Mouse (Mus musculus): ENCODE measurements at regions not wholly inside any gene's neighbourhood (a gene's known extent, or its start where the extent isn't known, plus 50 kb on each side); places are given as distances from the start of the nearest gene placed in this dataset.
"Not testable (repeated sequence)": the region's sequence is repeated elsewhere in the genome, so short reads cannot be mapped to it uniquely, and the experiment has no call there.

DNA sequence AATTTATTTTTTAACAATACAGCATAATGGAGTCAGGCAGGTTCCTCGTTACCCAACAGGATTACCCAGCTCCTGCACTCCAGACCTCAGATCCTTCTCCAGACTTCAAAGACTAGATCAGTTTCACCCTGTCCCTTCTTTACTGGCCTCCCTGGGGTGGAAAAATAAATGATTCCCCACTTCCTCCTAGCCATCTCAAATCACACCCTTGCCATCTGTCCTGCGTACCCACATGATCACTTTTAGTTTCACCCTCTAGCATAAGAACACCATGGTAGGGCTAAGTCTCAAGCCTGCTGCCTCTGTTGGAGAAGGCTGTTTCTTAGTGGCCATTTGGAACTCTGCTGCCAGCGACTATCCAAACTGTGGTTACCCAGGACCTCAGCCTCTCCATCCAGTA, 222.0 kb downstream of the Plxna1 start:
- DNase-seq (ENCODE audit: low spot score in 2 of 2): no peak

- DNase-seq (ENCODE audit: low spot score in 2 of 2): no peak
Measured at GRCm38 (mm10) chr6:89153027-89153662, 209.3 kb downstream of the Plxna1 start.

GRCm38 (mm10) chr6:89157501-89157900, 204.9 kb downstream of the Plxna1 start:
- no peak for DNase-seq (ENCODE audit: low spot score in 2 of 2)

DNA sequence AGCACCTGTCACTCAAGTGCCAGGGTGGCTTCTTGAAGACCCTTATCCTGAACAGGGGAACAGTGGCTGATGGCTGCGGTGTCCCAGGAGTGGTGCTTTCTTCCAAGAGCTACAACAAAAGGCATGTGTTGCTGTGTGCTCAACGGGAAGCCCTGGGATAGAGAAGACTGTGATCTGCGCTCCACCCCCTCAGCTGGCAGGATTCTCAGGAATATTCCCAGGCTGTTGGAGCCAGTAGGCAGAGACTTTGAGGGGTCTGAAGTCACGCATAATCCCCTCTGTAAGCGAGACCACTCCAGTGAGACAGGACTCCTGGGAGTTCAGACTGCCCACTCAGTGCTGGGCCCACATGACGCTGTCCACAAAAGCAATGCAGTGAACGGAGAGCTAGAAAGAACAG, 202.4 kb downstream of the Plxna1 start:
- DNase-seq (ENCODE audit: low spot score in 2 of 2): peak in 1 of 2 experiments; percentile 12

DNA sequence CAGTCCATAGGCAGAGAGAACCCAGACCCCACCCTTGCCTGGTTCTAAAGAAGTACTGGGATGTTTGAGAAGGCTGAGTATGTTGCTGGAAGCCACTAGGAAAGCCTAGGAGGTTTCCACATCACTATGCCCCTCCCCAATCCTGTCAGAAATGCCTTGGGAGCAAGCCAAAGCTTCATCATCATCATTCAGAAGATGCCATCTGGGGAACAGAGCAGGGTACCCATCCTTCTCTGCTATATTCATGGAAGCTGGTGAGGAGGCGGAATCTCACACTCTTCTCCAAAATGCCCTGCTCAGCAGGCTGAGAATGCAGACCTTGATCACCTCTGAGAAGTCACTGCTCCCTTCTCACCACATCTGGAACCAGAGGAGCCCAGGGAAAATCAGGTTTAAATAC, 200.7 kb downstream of the Plxna1 start:
- peak in 1 of 2 experiments; percentile 10 for DNase-seq (ENCODE audit: low spot score in 2 of 2)

- DNase-seq (ENCODE audit: low spot score in 2 of 2): no peak
Measured at GRCm38 (mm10) chr6:89169520-89169919, 192.9 kb downstream of the Plxna1 start.

- DNase-seq (ENCODE audit: low spot score in 2 of 2): not testable (repeated sequence)
Measured at GRCm38 (mm10) chr6:89184920-89185319, 177.5 kb downstream of the Plxna1 start.

- DNase-seq (ENCODE audit: low spot score in 2 of 2): not testable (repeated sequence)
Measured at GRCm38 (mm10) chr6:89200514-89201284, 161.7 kb downstream of the Plxna1 start.

DNA sequence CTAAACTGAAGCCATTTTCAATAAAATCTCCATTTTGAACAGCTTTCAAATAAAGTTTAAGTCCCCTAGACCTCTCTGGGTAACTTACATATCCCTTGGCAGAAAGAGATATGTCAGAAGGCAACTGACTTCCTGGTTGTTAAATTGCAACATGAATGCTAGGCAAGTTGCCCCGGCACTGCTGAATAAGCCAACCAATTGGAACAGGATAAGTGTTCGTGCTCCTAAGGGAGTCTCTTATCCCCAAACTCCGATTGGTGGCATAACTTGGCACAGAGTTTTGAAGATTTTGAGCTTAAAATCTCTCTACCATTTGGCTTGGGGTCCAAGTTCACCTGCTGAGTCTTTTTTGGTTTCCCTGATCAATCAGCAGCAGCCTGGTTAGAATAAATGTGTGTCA, 147.4 kb downstream of the Plxna1 start:
- DNase-seq (ENCODE audit: low spot score in 2 of 2): no peak

DNA sequence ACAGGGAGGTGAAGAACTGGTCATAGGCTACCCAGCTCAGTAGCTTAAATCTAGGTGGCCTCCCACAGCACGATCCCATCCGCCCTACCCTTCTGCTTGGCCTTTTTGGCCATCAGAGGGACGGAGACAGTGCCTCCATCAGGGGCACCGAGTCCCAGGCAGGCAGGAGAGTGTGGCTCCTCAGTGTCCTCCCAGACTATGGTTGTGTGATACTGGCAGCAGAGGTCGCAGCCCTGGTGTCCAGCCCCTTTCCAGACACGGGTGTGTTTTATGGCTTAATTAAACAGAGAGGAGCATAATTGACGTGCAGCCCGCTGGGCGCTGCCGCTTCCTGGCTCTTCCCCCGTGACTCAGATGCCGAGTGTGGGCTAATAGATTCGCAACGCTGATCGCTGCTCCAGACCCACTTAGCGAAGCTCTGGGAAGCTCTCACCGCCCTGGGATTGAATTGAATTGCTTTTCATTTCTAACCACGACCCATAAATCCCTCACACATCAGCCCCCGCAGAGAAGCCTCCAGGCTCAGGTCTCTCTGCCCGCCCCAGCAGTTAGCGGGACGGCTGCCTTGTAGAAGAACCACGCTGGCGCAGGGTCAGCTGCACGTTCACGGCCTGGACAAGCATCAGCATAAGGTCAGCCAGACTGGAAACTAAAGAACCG, 126.9 kb downstream of the Plxna1 start:
- DNase-seq (ENCODE audit: low spot score in 2 of 2): no peak

- no peak for DNase-seq (ENCODE audit: low spot score in 2 of 2)
Measured at GRCm38 (mm10) chr6:89236226-89236625, 126.2 kb downstream of the Plxna1 start.

- DNase-seq (ENCODE audit: low spot score in 2 of 2): peak in 1 of 2 experiments; percentile 57
Measured at GRCm38 (mm10) chr6:89236892-89237646, 125.4 kb downstream of the Plxna1 start.

- peak; percentile 49 to 65 for DNase-seq (ENCODE audit: low spot score in 2 of 2)
Measured at GRCm38 (mm10) chr6:89238871-89239270, 123.5 kb downstream of the Plxna1 start.

GRCm38 (mm10) chr6:89239511-89239910, 122.9 kb downstream of the Plxna1 start:
- no peak for DNase-seq (ENCODE audit: low spot score in 2 of 2)

DNA sequence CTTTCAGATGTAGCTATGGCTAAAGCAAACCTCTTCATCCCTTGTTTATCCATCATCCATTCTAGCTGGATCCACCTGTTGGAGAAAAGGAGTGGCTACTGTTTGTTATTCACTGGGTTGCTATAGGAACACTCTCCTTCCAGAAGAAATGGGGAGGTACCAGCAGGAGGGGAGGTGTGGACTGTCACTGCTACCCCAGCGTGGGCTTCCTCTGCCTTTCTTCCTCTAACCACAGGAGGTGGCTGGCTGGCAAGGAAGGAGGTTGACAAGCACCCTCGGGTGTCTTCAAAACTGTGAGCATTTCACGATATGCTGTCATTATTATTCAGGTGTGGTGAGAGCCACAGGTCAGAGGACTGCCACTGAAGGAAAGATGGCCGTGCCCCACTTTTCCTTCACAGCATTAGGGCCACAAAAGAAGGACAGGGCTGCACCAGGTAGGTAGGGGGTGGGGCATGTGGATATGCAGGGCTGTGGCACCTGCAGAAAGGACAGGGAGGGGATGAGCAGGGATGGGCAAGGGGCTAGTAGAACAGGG, 122.2 kb downstream of the Plxna1 start:
- no peak for DNase-seq (ENCODE audit: low spot score in 2 of 2)

GRCm38 (mm10) chr6:89242371-89243288, 119.8 kb downstream of the Plxna1 start:
- DNase-seq (ENCODE audit: low spot score in 2 of 2): no peak

- no peak for DNase-seq (ENCODE audit: low spot score in 2 of 2)
Measured at GRCm38 (mm10) chr6:89245506-89245905, 116.9 kb downstream of the Plxna1 start.

- DNase-seq (ENCODE audit: low spot score in 2 of 2): no peak
Measured at GRCm38 (mm10) chr6:89246261-89246660, 116.2 kb downstream of the Plxna1 start.

DNA sequence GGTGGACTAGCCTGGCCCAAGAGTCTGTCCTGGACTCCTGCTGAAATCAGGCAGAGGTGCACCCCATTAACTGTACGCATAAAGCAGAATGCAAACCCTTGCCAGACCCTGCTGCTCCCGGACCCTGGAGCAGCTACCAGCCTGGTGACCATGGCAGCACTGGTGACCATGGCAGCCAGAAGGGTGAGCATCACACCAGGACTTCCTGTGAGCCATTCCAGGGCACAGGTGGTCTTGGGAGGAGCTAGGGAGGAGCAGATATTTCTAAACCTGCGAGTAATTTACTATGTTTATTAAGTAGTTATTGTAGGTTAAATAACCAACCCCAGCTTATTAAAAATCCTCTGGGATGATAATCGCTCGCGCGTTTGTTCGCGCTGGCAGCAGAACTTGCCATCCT, 113.8 kb downstream of the Plxna1 start:
- DNase-seq (ENCODE audit: low spot score in 2 of 2): no peak

DNA sequence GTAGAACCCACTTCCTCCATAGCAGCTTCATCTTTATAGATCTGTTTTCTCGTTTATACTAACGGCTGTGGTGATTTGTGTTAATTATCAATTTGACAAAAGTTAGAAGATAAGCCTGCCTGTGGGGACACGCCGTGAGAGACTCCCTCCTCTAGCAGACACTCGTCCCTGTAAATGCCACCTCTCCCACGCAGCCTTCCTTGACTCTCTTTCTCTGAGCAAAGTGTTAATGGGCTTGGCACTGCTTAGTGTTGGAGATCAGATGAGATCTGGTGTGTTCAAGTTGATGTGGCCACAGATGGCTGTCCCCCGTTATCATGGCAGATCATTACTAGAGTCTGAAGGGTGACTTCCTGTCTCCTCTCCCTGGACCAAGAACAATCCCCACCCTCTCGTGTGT, 113.1 kb downstream of the Plxna1 start:
- peak in 1 of 2 experiments; percentile 49 for DNase-seq (ENCODE audit: low spot score in 2 of 2)

DNA sequence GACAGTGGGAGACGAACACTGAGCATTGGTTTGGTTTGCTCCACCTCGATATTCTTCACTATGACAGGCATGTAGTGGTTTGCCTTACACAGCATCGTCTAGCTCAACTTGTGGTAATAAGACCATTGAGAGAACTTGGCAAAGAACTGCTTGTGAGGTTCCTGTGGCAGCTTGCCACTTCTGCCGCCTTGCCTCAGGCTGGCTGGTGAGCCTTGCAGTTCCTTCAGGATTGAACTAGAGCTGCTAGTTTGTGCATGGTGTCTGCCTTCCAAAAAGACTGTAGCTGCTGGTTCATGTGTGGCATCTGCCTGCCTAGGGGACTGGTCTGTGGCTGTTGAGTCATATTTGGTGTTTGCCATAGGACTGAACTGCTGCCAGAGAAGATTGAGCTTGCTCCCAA, 110.8 kb downstream of the Plxna1 start:
- DNase-seq (ENCODE audit: low spot score in 2 of 2): no peak

All from right cerebral cortex, postnatal 36 days (tissue).